In the genomic region with DNA sequence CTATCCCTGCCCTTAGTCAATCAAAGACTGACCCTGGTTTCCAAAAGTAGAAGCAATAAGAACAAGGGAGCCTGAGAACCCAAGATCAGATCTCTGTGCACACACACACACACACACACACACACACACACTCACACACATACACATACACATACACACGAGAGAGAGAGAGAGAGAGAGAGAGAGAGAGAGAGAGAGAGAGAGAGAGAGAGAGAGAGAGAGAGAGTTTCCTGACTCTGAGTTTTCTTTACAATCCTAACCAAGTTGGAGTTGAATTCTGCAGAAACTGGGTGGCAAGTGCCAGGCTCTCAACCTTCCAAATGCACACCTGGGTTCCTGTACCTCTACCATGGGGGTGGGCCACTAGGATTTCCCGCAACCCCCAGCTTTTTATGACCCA, we compare ENCODE assay signal across 10 mouse cellular contexts. TPM values are rescaled to one million over a fixed set of nuclear protein-coding genes. Genes with fewer than 3 reads are reported as not detected.
DNase-seq lines count a peak whose midpoint lies in the region; ATAC-seq and TF ChIP-seq lines count a peak whose summit lies in the region.
"Had no signal": no experiment of that assay in that cellular context is flagged by ENCODE, and none has a peak within 500 bp of the region (broad histone marks: within the 10 kb centered on the region; RNA-seq: fewer than 3 reads in every experiment).

No protein-coding gene starts in this region.

- no peak for TF ChIP-seq EP300 in stomach, postnatal 0 days (optimal IDR thresholded peaks at IDR 0.05)

- no peaks in the 10 kb centered on the region for H3K9me3 ChIP-seq in neural tube, embryonic 11.5 days (ENCODE audit: control insufficient read depth, low read length)
- H3K9me3 ChIP-seq in forebrain, postnatal 0 days (ENCODE audit: low read length), result no peaks in the 10 kb centered on the region
- H3K9me3 ChIP-seq in liver, embryonic 13.5 days (replicated peaks), result no peaks in the 10 kb centered on the region
- H3K9me3 ChIP-seq in stomach, postnatal 0 days (ENCODE audit: control insufficient read depth, low read length), result no peaks in the 10 kb centered on the region

- peak overlapping the region; percentile 68 for H3K4me2 ChIP-seq in neural tube, embryonic 11.5 days (ENCODE audit: low read depth)
- H3K4me2 ChIP-seq in forebrain, postnatal 0 days (ENCODE audit: low read depth), result peak overlapping the region; percentile 82
- peak overlapping the region; percentile 82 for H3K4me2 ChIP-seq in liver, embryonic 13.5 days
- H3K4me2 ChIP-seq in stomach, postnatal 0 days (replicated peaks; ENCODE audit: low read depth), result peak overlapping the region; percentile 74

- WGBS in neural tube, embryonic 11.5 days, result 7% methylated on average over 1 of the region's 2 CpGs
- WGBS in forebrain, postnatal 0 days, result 0% methylated on average over 1 of the region's 2 CpGs
- WGBS in liver, embryonic 13.5 days (ENCODE audit: insufficient replicate concordance), result 48% methylated on average over 1 of the region's 2 CpGs
- 44% methylated on average over 1 of the region's 2 CpGs for WGBS in stomach, postnatal 0 days

- peaks cover 14% of the 10 kb centered on the region for H3K4me1 ChIP-seq in neural tube, embryonic 11.5 days (ENCODE audit: control insufficient read depth, insufficient read depth, low read length)
- H3K4me1 ChIP-seq in forebrain, postnatal 0 days (ENCODE audit: insufficient read depth), result peaks cover 18% of the 10 kb centered on the region
- H3K4me1 ChIP-seq in liver, embryonic 13.5 days (replicated peaks), result peaks cover 48% of the 10 kb centered on the region
- 0 out of 2 replicates have a peak, but pooled peaks cover 3% of the 10 kb centered on the region for H3K4me1 ChIP-seq in stomach, postnatal 0 days (replicated peaks; ENCODE audit: control insufficient read depth, insufficient read depth)

- H3K4me3 ChIP-seq in neural tube, embryonic 11.5 days (ENCODE audit: low read depth, low read length), result peak overlapping the region; percentile 80
- H3K4me3 ChIP-seq in forebrain, postnatal 0 days (ENCODE audit: low read depth, low read length), result peak overlapping the region; percentile 86
- H3K4me3 ChIP-seq in liver, embryonic 13.5 days (replicated peaks), result peak overlapping the region; percentile 64
- no peak overlapping the region; the same call in 1 of the 2 replicates for H3K4me3 ChIP-seq in stomach, postnatal 0 days (ENCODE audit: low read depth, low read length)

- TF ChIP-seq CTCF in forebrain, postnatal 0 days (IDR thresholded peaks at IDR 0.05; ENCODE audit: low read depth), result no peak
- no peak for TF ChIP-seq CTCF in stomach, postnatal 0 days (IDR thresholded peaks at IDR 0.05; ENCODE audit: low read depth)

- H3K27ac ChIP-seq in neural tube, embryonic 11.5 days (ENCODE audit: low read depth, low read length), result peak overlapping the region; percentile 95
- H3K27ac ChIP-seq in forebrain, postnatal 0 days (ENCODE audit: low read depth, low read length), result no peak overlapping the region
- no peak overlapping the region for H3K27ac ChIP-seq in liver, embryonic 13.5 days
- no peak overlapping the region for H3K27ac ChIP-seq in stomach, postnatal 0 days (replicated peaks)

- intact Hi-C loops in left cerebral cortex, postnatal 25 days (cut with DNase I), result no loop called here

- H3K36me3 ChIP-seq in neural tube, embryonic 11.5 days (ENCODE audit: control insufficient read depth, insufficient read depth, low read length), result peaks cover 8% of the 10 kb centered on the region
- peaks cover 11% of the 10 kb centered on the region; the same call in 1 of the 2 replicates for H3K36me3 ChIP-seq in forebrain, postnatal 0 days (ENCODE audit: insufficient read depth)
- H3K36me3 ChIP-seq in liver, embryonic 13.5 days, result no peaks in the 10 kb centered on the region
- no peaks in the 10 kb centered on the region; the same call in 1 of the 2 replicates for H3K36me3 ChIP-seq in stomach, postnatal 0 days (ENCODE audit: control insufficient read depth, insufficient read depth, low read length)

- no peaks in the 10 kb centered on the region for H3K27me3 ChIP-seq in neural tube, embryonic 11.5 days (ENCODE audit: control insufficient read depth, insufficient read depth, low read length)
- no peaks in the 10 kb centered on the region for H3K27me3 ChIP-seq in forebrain, postnatal 0 days (ENCODE audit: insufficient read depth, low read length)
- peaks cover 72% of the 10 kb centered on the region for H3K27me3 ChIP-seq in liver, embryonic 13.5 days
- H3K27me3 ChIP-seq in stomach, postnatal 0 days (ENCODE audit: control insufficient read depth, insufficient read depth, low read length), result no peaks in the 10 kb centered on the region

- no peak for ATAC-seq in neural tube, embryonic 11.5 days (ENCODE audit: insufficient read depth, low FRiP score, low TSS enrichment)
- ATAC-seq in forebrain, postnatal 0 days, result no peak
- ATAC-seq in liver, embryonic 13.5 days (ENCODE audit: low read depth), result no peak
- ATAC-seq in stomach, postnatal 0 days (ENCODE audit: low FRiP score, low TSS enrichment), result no peak
- ATAC-seq: lung, postnatal 0 days had no signal

- peak overlapping the region; percentile 84 for H3K9ac ChIP-seq in neural tube, embryonic 11.5 days (ENCODE audit: low read length)
- H3K9ac ChIP-seq in forebrain, postnatal 0 days, result no peak overlapping the region
- no peak overlapping the region for H3K9ac ChIP-seq in liver, embryonic 13.5 days
- H3K9ac ChIP-seq in stomach, postnatal 0 days (ENCODE audit: low read length), result no peak overlapping the region

- DNase-seq in neural tube, embryonic 11.5 days (ENCODE audit: low spot score), result no peak
- DNase-seq in neural tube, embryonic 10.5 days (ENCODE audit: extremely low spot score, low spot score), result no peak
- DNase-seq in forebrain, postnatal 0 days, result no peak
- DNase-seq in liver, embryonic 13.5 days, result no peak
- no peak for DNase-seq in stomach, postnatal 0 days (ENCODE audit: low spot score)
- DNase-seq in layer of hippocampus, adult 18-20 months (ENCODE audit: low spot score in 2 of 2), result no peak
- no peak for DNase-seq in left cerebral cortex, postnatal 25 days (ENCODE audit: low spot score in 2 of 2)
- DNase-seq: cerebellum, adult 11-12 months; right cerebral cortex, postnatal 4 days had no signal

RNA-seq across cellular contexts. Expression of gene Gdf11, which starts 1.7 kb away (rescaled TPM):
- polyA plus RNA-seq in neural tube, embryonic 11.5 days (2014; fragmentation: Nextera tagmentation; extraction: Ambion mirVana), result 16.4 and 17.7 TPM in 2 replicates
- total RNA-seq in forebrain, postnatal 0 days (2014; rRNA removed), result 15.7 and 19.1 TPM in 2 replicates
- polyA plus RNA-seq in forebrain, postnatal 0 days (2015; fragmentation: Nextera tagmentation; extraction: Ambion mirVana), result 4.3 and 6.7 TPM in 2 replicates
- 0.43 and 0.66 TPM in 2 replicates for polyA plus RNA-seq in liver, embryonic 13.5 days (2015; fragmentation: Nextera tagmentation; extraction: Ambion mirVana)
- 1.5 and 1.6 TPM in 2 replicates for polyA plus RNA-seq in stomach, postnatal 0 days (2015; fragmentation: Nextera tagmentation; extraction: Ambion mirVana)
- total RNA-seq in layer of hippocampus, adult 18-20 months (2021), result 10 to 100 TPM; 18.2 to 18.9 TPM
- 10 to 100 TPM; 12.8 to 14.9 TPM for total RNA-seq in left cerebral cortex, postnatal 25 days (2021)

RNA-seq across cellular contexts. Expression of gene Cd63, which starts 10.9 kb away (rescaled TPM):
- 192 and 208 TPM in 2 replicates for polyA plus RNA-seq in neural tube, embryonic 11.5 days (2014; fragmentation: Nextera tagmentation; extraction: Ambion mirVana)
- total RNA-seq in forebrain, postnatal 0 days (2014; rRNA removed), result 11.7 and 25.2 TPM in 2 replicates
- polyA plus RNA-seq in forebrain, postnatal 0 days (2015; fragmentation: Nextera tagmentation; extraction: Ambion mirVana), result 168 and 188 TPM in 2 replicates
- 118 and 119 TPM in 2 replicates for polyA plus RNA-seq in liver, embryonic 13.5 days (2015; fragmentation: Nextera tagmentation; extraction: Ambion mirVana)
- 760 and 773 TPM in 2 replicates for polyA plus RNA-seq in stomach, postnatal 0 days (2015; fragmentation: Nextera tagmentation; extraction: Ambion mirVana)
- total RNA-seq in layer of hippocampus, adult 18-20 months (2021), result 10 to 100 TPM; 74.2 to 79.4 TPM
- total RNA-seq in left cerebral cortex, postnatal 25 days (2021), result 10 to 100 TPM; 65.0 to 74.0 TPM

RNA-seq across cellular contexts. Expression of gene Rdh5, which starts 32.8 kb away (rescaled TPM):
- 10.7 and 11.2 TPM in 2 replicates for polyA plus RNA-seq in neural tube, embryonic 11.5 days (2014; fragmentation: Nextera tagmentation; extraction: Ambion mirVana)
- total RNA-seq in forebrain, postnatal 0 days (2014; rRNA removed), result 4.1 and 5.8 TPM in 2 replicates
- polyA plus RNA-seq in forebrain, postnatal 0 days (2015; fragmentation: Nextera tagmentation; extraction: Ambion mirVana), result 6.9 and 10.2 TPM in 2 replicates
- polyA plus RNA-seq in liver, embryonic 13.5 days (2015; fragmentation: Nextera tagmentation; extraction: Ambion mirVana), result 10.5 and 10.6 TPM in 2 replicates
- 8.1 and 9.5 TPM in 2 replicates for polyA plus RNA-seq in stomach, postnatal 0 days (2015; fragmentation: Nextera tagmentation; extraction: Ambion mirVana)
- total RNA-seq in layer of hippocampus, adult 18-20 months (2021), result 1 to 10 TPM; 7.1 to 8.1 TPM
- 1 to 10 TPM; 6.0 to 8.2 TPM for total RNA-seq in left cerebral cortex, postnatal 25 days (2021)

RNA-seq across cellular contexts. Expression of gene Bloc1s1, which starts 34.0 kb away (rescaled TPM):
- polyA plus RNA-seq in neural tube, embryonic 11.5 days (2014; fragmentation: Nextera tagmentation; extraction: Ambion mirVana), result 215 and 227 TPM in 2 replicates
- 120 and 149 TPM in 2 replicates for total RNA-seq in forebrain, postnatal 0 days (2014; rRNA removed)
- polyA plus RNA-seq in forebrain, postnatal 0 days (2015; fragmentation: Nextera tagmentation; extraction: Ambion mirVana), result 246 and 305 TPM in 2 replicates
- polyA plus RNA-seq in liver, embryonic 13.5 days (2015; fragmentation: Nextera tagmentation; extraction: Ambion mirVana), result 81.9 and 87.1 TPM in 2 replicates
- polyA plus RNA-seq in stomach, postnatal 0 days (2015; fragmentation: Nextera tagmentation; extraction: Ambion mirVana), result 194 and 198 TPM in 2 replicates
- total RNA-seq in layer of hippocampus, adult 18-20 months (2021), result 10 to 100 TPM; 94.9 to 98.7 TPM
- 10 to 100 TPM; 81.4 to 86.2 TPM for total RNA-seq in left cerebral cortex, postnatal 25 days (2021)

RNA-seq across cellular contexts. Expression of gene Itga7, which starts 43.8 kb away (rescaled TPM):
- 4.2 and 4.5 TPM in 2 replicates for polyA plus RNA-seq in neural tube, embryonic 11.5 days (2014; fragmentation: Nextera tagmentation; extraction: Ambion mirVana)
- total RNA-seq in forebrain, postnatal 0 days (2014; rRNA removed), result 7.7 and 12.7 TPM in 2 replicates
- 5.8 and 7.7 TPM in 2 replicates for polyA plus RNA-seq in forebrain, postnatal 0 days (2015; fragmentation: Nextera tagmentation; extraction: Ambion mirVana)
- 0.12 and 0.41 TPM in 2 replicates for polyA plus RNA-seq in liver, embryonic 13.5 days (2015; fragmentation: Nextera tagmentation; extraction: Ambion mirVana)
- polyA plus RNA-seq in stomach, postnatal 0 days (2015; fragmentation: Nextera tagmentation; extraction: Ambion mirVana), result 8.5 and 8.7 TPM in 2 replicates
- 10 to 100 TPM; 29.7 to 30.0 TPM for total RNA-seq in layer of hippocampus, adult 18-20 months (2021)
- 10 to 100 TPM; 12.4 to 15.5 TPM for total RNA-seq in left cerebral cortex, postnatal 25 days (2021)
